Mouse (Mus musculus): ENCODE measurements around the gene Nemf. TPM values are rescaled to one million over a fixed set of nuclear protein-coding genes. Genes with fewer than 3 reads are reported as not detected.

Nemf gene
- polyA plus RNA-seq, 1 experiment from 2014 or later: 57.6 TPM

DNA sequence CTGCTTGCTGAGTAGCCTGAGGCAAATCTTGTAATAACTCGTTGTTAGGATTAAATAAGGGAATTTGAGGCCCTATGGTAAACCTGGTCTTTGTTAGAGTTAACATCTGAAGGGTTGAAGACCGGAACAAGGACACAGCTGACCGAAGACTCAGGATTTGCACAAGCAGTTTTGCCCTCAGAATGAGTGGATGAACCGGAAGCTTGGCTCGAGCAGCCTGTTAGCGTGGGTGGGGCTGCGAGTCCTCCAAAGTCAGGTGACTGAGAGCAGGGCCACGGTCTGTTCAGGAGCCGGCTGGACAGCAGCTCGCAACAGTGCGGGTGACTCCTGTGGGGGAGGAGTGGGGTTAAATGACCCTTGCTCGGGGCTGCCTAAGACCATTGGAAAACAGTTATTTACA, 57.7 kb downstream of the Nemf start:
- Histone ChIP-seq H3K27ac (no peak overlapping the region), H3K36me3 (peaks cover 35% of the 10 kb centered on the region), H3K4me2 (peak overlapping the region; percentile 20; the same call in 1 of the 2 replicates), H3K9me3 (replicated peaks) (no peaks in the 10 kb centered on the region), H3K4me3 (no peak overlapping the region), H3K9ac (no peak overlapping the region), H3K4me1 (replicated peaks) (peaks cover 20% of the 10 kb centered on the region), H3K27me3 (no peaks in the 10 kb centered on the region)
- 46% methylated on average over 12 of the region's 12 CpGs for WGBS
- no peak for ATAC-seq (replicated peaks; ENCODE audit: insufficient number of reproducible peaks, insufficient read depth, low FRiP score, low read depth)

DNA sequence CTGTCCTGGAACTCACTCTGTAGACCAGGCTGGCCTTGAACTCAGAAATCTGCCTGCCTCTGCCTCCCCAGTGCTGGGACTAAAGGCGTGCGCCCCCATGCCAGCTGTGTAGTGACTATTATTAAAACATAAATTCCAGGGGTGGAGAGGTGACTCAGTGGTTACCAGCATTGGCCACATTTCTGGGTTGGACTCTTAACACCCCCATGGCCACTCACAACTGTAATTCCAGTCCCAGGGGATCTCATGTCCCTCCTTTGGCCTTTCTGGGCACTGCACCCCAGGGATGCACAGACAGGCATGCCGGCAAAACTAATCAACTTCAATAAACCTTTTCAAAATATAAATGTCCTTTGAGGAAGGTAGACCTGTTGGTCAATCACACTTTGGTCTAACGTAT, 58.7 kb downstream of the Nemf start:
- peaks cover 28% of the 10 kb centered on the region for H3K36me3 ChIP-seq
- H3K4me2 ChIP-seq: peak overlapping the region; percentile 75
- no peak overlapping the region for H3K9ac ChIP-seq
- no peak for ATAC-seq (replicated peaks; ENCODE audit: insufficient number of reproducible peaks, insufficient read depth, low FRiP score, low read depth)
- H3K9me3 ChIP-seq (replicated peaks): no peaks in the 10 kb centered on the region
- no peak overlapping the region for H3K27ac ChIP-seq
- peak overlapping the region; percentile 84 for H3K4me3 ChIP-seq
- no peaks in the 10 kb centered on the region for H3K27me3 ChIP-seq
- peaks cover 20% of the 10 kb centered on the region for H3K4me1 ChIP-seq (replicated peaks)
- 83% methylated on average over 4 of the region's 4 CpGs for WGBS

DNA sequence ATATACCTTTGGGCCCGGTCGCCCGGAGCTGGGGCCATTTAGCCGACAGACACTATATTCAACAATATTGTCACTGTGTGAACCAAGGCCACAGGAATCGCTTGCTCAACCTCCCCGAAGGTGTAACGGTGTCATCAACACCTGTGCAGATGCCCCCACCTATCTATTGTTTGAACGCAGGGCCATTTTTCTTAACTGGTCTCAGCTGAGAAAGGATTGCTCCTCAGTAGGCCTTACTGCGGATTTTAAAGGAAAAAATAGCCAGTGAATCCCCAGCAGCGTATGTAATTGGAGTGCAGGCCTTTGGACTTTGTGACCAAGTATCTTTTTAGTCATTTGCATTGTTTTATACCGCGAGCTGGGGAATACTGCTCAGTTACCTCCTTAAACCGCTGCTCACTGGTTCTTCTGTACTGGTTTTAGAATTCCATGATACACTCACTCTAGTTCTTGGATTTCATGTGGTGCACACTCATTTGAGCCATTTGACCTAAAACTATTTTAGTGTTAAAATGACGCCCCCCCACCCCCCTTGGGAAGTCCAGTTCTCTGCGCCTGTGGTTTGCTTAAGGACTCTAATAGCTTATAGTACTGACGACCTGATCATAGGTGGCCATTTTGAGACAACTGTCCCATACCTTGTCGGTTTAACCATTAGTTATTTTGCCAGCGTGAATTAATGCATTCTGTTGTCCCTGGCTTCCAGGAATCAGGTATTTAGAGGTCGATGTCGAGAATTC, 59.4 kb downstream of the Nemf start:
- Histone ChIP-seq H3K36me3 (peaks cover 23% of the 10 kb centered on the region), H3K9me3 (replicated peaks) (no peaks in the 10 kb centered on the region), H3K27me3 (no peaks in the 10 kb centered on the region), H3K4me3 (peak overlapping the region; percentile 84), H3K9ac (peak overlapping the region; percentile 88), H3K4me1 (replicated peaks) (peaks cover 20% of the 10 kb centered on the region), H3K27ac (peak overlapping the region; percentile 93), H3K4me2 (peak overlapping the region; percentile 75)
- 17% methylated on average over 20 of the region's 20 CpGs for WGBS
- no peak for ATAC-seq (replicated peaks; ENCODE audit: insufficient number of reproducible peaks, insufficient read depth, low FRiP score, low read depth)

DNA sequence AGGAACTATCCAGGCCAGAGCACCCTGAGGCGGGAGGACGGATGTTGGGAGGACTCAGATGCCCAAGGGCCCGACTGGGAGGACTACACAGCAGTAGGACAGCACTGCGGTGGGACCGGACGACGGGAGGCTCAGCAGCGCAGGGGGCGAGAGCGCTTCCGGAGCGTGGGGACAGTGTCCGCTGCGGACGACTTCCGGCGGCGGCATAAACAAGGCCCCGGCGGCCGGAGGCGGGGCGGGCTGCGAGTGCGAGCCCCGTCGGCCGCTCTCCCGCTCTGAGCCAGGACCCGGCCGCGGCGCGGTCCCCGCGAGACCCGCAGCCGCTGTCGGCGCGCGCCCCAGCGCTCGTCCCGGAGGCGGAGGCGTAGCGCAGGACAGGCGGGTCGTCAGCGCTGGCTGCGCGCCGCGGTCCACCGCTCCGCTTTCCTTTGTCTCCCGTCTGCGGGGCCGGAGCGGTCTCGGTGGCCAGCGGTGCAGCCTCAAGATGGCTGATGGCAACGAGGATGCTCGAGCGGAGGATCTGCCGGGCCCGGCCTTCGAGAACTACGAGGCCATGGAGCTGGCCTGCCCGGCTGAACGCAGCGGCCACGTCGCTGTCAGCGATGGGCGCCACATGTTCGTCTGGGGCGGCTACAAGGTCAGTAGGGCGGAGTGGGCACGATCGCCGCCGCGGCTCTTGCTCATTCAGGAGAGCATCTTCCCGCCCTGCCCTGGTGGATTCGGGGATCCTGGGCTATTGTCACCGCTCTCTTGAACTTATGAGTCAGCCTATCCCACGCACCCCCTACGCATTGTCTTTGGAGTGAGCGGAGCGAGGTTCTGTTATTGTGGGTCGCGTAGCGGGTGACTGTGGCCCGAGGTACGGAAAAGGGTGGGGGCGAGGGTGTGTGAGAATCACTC, 60.2 kb downstream of the Nemf start, which contains the start of gene Klhdc2:
Gene Klhdc2, plus strand, starts transcription at position 171 of the 900 bp plus-strand sequence.
- Histone ChIP-seq H3K4me2 (peak within 1 kb of the TSS; percentile 75), H3K9ac (peak within 1 kb of the TSS; percentile 88), H3K27ac (peak within 1 kb of the TSS; percentile 93), H3K9me3 (replicated peaks) (no peaks in the 10 kb centered on the region), H3K4me1 (replicated peaks) (peaks cover 20% of the 10 kb centered on the region), H3K4me3 (peak within 1 kb of the TSS; percentile 84), H3K27me3 (no peaks in the 10 kb centered on the region), H3K36me3 (peaks cover 15% of the 10 kb centered on the region; the same call in 1 of the 2 replicates)
- under 1% methylated on average over 88 of the region's 98 CpGs for WGBS
- peak; percentile 95 for ATAC-seq (replicated peaks; ENCODE audit: insufficient number of reproducible peaks, insufficient read depth, low FRiP score, low read depth)

DNA sequence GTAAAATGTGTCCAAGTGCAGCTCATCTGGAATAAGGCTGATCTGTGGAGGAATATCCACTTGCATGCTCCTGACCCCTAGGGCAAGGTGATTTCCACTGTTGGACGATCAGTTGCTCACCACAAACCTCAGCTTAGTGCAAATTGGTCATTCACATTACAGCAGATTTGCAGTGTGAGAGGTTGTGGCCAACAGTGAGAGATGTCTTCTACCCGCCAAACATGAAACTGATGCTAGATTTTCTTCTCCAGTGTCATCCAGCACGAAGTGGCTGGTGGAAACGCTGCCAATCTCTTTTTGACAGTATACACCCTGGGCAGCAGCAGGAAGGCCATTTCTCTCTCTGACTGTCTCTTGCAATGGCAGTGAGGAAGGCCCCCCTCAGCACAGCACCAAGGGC, 61.3 kb downstream of the Nemf start:
- Histone ChIP-seq H3K9ac (no peak overlapping the region), H3K27ac (peak overlapping the region; percentile 93), H3K9me3 (replicated peaks) (no peaks in the 10 kb centered on the region), H3K36me3 (peaks cover 7% of the 10 kb centered on the region; the same call in 1 of the 2 replicates), H3K4me3 (peak overlapping the region; percentile 84), H3K4me2 (peak overlapping the region; percentile 75), H3K4me1 (replicated peaks) (peaks cover 20% of the 10 kb centered on the region), H3K27me3 (no peaks in the 10 kb centered on the region)
- ATAC-seq (replicated peaks; ENCODE audit: insufficient number of reproducible peaks, insufficient read depth, low FRiP score, low read depth): no peak
- 84% methylated on average over 4 of the region's 4 CpGs for WGBS

DNA sequence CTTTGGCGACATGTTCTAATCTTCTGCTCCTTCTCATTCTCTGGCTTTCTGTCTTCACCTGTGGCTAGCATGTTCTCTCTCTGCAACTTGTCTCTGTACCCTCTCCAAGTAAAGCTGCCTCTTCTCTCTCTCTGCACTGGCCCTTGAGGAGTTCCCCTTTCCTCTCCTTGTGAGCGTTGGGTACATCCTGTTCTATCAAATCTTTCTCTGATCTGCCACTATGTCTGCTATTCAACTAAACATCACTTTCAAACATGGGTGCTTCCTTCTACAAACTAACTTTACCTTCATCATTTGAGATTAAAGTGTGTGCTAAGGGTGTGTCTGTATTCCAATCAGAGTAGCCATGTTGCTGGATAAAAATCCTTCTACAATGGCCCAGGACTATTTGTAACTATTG, 62.0 kb downstream of the Nemf start:
- WGBS: 79% methylated on average over 2 of the region's 2 CpGs
- Histone ChIP-seq H3K4me2 (no peak overlapping the region), H3K36me3 (no peaks in the 10 kb centered on the region), H3K4me1 (replicated peaks) (peaks cover 20% of the 10 kb centered on the region), H3K27me3 (no peaks in the 10 kb centered on the region), H3K9me3 (replicated peaks) (no peaks in the 10 kb centered on the region), H3K27ac (no peak overlapping the region), H3K9ac (no peak overlapping the region), H3K4me3 (no peak overlapping the region)
- ATAC-seq (replicated peaks; ENCODE audit: insufficient number of reproducible peaks, insufficient read depth, low FRiP score, low read depth): no peak

DNA sequence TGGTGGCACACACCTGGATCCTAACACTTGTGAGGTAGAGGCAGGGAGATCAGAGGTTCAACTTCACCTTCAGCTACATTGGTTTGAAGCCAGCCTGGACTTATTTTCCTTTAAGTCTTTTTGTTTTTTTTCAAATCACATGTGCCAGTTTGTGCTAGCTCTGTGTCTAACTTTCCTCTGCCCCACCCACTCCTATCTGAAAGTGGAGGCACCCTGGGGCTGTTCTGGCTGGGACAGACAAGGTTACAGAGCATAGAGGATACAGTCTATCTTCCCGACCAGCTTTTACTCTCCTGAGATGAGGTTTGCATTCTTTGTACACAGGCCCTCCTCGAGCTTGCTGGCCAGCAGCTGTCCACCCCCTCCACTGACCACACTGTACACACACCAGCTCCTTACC, 63.1 kb downstream of the Nemf start:
- no peak for ATAC-seq (replicated peaks; ENCODE audit: insufficient number of reproducible peaks, insufficient read depth, low FRiP score, low read depth)

DNA sequence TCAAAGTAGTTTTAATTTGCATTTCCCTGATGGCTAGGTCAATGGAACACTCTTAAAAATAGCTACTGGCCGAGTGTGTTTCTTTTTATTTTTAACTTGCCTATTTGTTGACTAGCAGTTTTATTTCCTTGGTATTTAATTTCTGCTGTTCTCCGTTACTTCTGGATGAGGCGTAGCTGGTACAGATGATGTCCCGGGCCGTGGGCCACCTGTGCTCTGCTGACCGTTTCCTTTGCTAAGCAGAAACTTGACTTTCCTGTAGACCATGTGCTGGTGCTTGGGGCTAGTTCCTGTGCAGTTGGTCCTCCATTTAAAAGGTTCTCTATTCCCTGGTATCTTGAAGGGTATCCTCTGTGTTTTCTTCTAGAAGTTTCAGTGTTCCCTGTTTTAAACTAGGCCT, 64.6 kb downstream of the Nemf start:
- H3K36me3 ChIP-seq: no peaks in the 10 kb centered on the region
- H3K9me3 ChIP-seq (replicated peaks): no peaks in the 10 kb centered on the region
- no peaks in the 10 kb centered on the region for H3K27me3 ChIP-seq
- H3K4me3 ChIP-seq: no peak overlapping the region
- no peak for ATAC-seq (replicated peaks; ENCODE audit: insufficient number of reproducible peaks, insufficient read depth, low FRiP score, low read depth)
- WGBS: 84% methylated on average over 6 of the region's 6 CpGs
- no peak overlapping the region for H3K9ac ChIP-seq
- H3K4me2 ChIP-seq: no peak overlapping the region
- H3K27ac ChIP-seq: no peak overlapping the region
- peaks cover 5% of the 10 kb centered on the region; the same call in 1 of the 2 replicates for H3K4me1 ChIP-seq (replicated peaks)

More for the DNA sequence above, 63.1 kb downstream of the Nemf start:
- H3K27ac ChIP-seq: no peak overlapping the region
- peaks cover 14% of the 10 kb centered on the region for H3K4me1 ChIP-seq (replicated peaks)
- H3K4me3 ChIP-seq: no peak overlapping the region
- H3K36me3 ChIP-seq: no peaks in the 10 kb centered on the region
- H3K27me3 ChIP-seq: no peaks in the 10 kb centered on the region
- WGBS: 37% methylated on average over 2 of the region's 2 CpGs
- no peak overlapping the region for H3K4me2 ChIP-seq
- H3K9ac ChIP-seq: no peak overlapping the region
- no peaks in the 10 kb centered on the region for H3K9me3 ChIP-seq (replicated peaks)

DNA sequence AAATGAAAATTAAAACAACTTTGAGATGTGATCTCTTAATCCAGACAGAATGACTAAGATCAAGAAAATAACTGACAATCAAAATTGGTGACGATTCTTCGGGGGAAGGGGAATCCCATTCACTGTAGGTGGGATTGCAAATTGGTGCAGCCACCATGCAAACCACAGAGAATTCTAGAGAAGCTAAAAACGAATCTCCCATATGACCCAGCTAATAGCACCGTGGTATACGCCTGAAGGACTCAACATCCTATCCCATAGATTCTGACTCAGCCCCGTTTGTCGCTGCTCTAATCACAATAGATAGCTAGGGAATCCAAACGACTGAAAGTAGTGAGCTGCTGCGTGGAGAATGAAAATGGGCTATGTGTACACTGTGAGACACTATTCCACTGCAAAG, 68.3 kb downstream of the Nemf start:
- Histone ChIP-seq H3K4me2 (no peak overlapping the region), H3K36me3 (no peaks in the 10 kb centered on the region), H3K9ac (no peak overlapping the region), H3K4me3 (no peak overlapping the region), H3K4me1 (replicated peaks) (no peaks in the 10 kb centered on the region), H3K9me3 (replicated peaks) (no peaks in the 10 kb centered on the region), H3K27me3 (no peaks in the 10 kb centered on the region), H3K27ac (no peak overlapping the region)
- ATAC-seq (replicated peaks; ENCODE audit: insufficient number of reproducible peaks, insufficient read depth, low FRiP score, low read depth): no peak
- WGBS: 62% methylated on average over 9 of the region's 9 CpGs

DNA sequence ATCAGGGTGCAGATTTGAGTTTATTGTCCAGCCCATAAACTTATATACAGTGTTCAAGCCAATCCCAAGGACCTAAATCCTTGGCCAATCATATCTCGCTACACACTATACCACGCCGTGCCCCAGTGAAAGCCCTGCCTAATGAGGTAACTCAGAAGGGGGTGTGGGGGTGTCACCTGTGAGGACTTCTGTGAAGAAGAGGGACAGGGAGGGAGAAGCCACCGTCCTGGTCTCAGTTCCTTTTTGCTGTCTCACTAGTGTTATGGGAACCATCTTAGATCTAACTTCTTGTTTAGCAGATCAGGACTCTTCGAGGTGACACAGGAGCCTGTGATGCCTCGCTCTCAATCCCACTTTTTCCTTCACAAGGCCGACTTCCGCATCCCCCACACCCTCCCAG, 69.4 kb downstream of the Nemf start:
- Histone ChIP-seq H3K9me3 (replicated peaks) (no peaks in the 10 kb centered on the region), H3K4me2 (no peak overlapping the region), H3K27ac (no peak overlapping the region), H3K9ac (no peak overlapping the region), H3K4me1 (replicated peaks) (no peaks in the 10 kb centered on the region), H3K36me3 (no peaks in the 10 kb centered on the region), H3K4me3 (no peak overlapping the region), H3K27me3 (no peaks in the 10 kb centered on the region)
- ATAC-seq (replicated peaks; ENCODE audit: insufficient number of reproducible peaks, insufficient read depth, low FRiP score, low read depth): no peak
- WGBS: 83% methylated on average over 8 of the region's 8 CpGs

DNA sequence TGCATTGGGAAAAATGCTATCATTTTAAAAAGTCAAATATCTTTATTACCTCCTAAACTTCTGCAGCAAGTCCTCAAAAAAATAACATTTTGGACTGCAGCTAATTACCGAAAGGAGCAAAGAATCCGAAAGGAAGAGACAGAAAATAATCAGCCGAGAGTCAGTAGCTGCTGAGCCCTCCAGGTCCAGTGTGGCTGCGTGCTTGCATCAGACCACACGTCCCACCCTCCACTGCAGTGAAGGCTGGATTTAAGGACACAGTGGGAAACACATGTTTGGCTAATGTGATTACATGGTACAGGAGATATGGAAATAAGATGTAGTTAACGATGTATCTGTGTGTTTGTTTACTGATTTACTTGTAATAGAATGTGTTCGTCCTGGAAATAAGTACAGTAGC, 73.8 kb downstream of the Nemf start:
- H3K9ac ChIP-seq: no peak overlapping the region
- H3K4me2 ChIP-seq: no peak overlapping the region
- H3K36me3 ChIP-seq: no peaks in the 10 kb centered on the region
- no peaks in the 10 kb centered on the region for H3K4me1 ChIP-seq (replicated peaks)
- 84% methylated on average over 7 of the region's 7 CpGs for WGBS
- H3K27ac ChIP-seq: no peak overlapping the region
- ATAC-seq (replicated peaks; ENCODE audit: insufficient number of reproducible peaks, insufficient read depth, low FRiP score, low read depth): no peak
- no peaks in the 10 kb centered on the region for H3K27me3 ChIP-seq
- no peaks in the 10 kb centered on the region for H3K9me3 ChIP-seq (replicated peaks)
- H3K4me3 ChIP-seq: no peak overlapping the region
